Mouse (Mus musculus) liver (tissue): ENCODE measurements around the gene Ubp1.

ENCODE experiments used
- DNase-seq: peaks from one replicate; pipeline ENCODE4 v3.0.0-alpha.2; 2020; ENCODE audit warnings: mixed read lengths

The Ubp1 gene

GRCm38 (mm10) chr9:113970041-113970440, 39.3 kb downstream of the Ubp1 start:
- peak; percentile 83 for DNase-seq

GRCm38 (mm10) chr9:113971615-113972014, 40.9 kb downstream of the Ubp1 start:
- no peak for DNase-seq

GRCm38 (mm10) chr9:113973857-113974256, 43.1 kb downstream of the Ubp1 start:
- no peak for DNase-seq

DNA sequence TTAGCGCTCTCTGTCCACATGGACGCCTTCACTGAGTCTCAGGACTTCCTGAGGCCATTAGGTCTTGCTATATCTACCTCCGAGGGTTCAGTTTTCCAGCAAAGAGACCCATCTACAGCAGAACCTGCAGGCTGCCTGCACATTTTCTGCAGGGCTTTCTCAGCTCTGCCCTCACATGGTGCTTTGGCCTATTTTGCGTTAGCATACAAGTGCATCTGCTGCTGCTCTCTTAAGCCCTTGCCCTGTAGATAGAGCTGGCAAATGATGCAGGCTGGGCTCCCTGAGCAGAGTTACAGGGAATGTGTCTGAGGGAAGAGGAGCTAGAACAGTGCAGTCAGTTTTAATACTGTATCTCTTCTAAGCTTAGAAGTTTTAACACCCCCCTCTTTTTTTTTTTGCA, 44.2 kb downstream of the Ubp1 start:
- DNase-seq = no peak

DNA sequence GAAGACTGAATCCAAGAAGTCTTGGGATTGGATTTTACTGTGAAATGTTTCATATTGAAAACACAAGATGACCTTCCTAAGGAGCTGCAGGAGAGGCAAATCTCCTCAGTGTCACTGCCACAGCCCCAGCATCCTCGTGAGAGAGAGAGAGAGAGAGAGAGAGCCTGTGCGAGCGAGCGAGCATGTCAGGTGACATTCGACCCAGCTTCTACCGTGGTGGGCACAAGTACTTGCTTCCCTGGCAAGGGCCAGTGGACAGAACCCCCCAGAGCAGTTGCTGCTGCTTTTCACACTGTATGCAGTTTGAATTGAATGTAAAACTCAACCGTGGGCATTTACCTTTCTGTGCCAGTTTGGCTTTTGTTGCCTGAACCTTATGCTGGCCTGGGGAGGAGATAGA, 44.7 kb downstream of the Ubp1 start:
- DNase-seq = no peak

- DNase-seq = no peak
Measured at GRCm38 (mm10) chr9:113976264-113976663, 45.5 kb downstream of the Ubp1 start.

GRCm38 (mm10) chr9:113977225-113977840, 46.6 kb downstream of the Ubp1 start:
- no peak for DNase-seq

- DNase-seq = no peak
Measured at GRCm38 (mm10) chr9:113978656-113979055, 47.9 kb downstream of the Ubp1 start.

GRCm38 (mm10) chr9:113979356-113979755, 48.6 kb downstream of the Ubp1 start:
- no peak for DNase-seq

GRCm38 (mm10) chr9:113981099-113981880, 50.6 kb downstream of the Ubp1 start:
- no peak for DNase-seq

DNA sequence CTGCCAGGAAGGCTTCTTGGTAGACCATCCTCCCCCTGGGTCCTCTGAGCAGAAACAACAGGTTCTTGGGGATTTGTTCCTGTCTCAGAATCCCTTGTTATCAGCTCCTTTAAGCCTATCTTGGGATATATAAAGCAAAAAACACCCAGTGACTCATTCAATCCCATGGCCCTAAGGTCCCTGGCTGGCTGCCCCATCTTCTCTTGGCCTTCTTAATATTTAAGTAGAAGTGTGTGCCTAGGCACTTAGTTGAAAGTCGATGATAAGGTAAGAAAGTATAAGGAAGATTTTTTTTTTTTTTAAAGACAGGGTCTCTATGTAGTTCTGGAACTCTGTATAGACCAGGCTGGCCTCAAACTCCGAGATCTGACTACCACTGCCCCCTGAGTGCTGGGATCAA, 51.7 kb downstream of the Ubp1 start:
- DNase-seq = no peak

DNA sequence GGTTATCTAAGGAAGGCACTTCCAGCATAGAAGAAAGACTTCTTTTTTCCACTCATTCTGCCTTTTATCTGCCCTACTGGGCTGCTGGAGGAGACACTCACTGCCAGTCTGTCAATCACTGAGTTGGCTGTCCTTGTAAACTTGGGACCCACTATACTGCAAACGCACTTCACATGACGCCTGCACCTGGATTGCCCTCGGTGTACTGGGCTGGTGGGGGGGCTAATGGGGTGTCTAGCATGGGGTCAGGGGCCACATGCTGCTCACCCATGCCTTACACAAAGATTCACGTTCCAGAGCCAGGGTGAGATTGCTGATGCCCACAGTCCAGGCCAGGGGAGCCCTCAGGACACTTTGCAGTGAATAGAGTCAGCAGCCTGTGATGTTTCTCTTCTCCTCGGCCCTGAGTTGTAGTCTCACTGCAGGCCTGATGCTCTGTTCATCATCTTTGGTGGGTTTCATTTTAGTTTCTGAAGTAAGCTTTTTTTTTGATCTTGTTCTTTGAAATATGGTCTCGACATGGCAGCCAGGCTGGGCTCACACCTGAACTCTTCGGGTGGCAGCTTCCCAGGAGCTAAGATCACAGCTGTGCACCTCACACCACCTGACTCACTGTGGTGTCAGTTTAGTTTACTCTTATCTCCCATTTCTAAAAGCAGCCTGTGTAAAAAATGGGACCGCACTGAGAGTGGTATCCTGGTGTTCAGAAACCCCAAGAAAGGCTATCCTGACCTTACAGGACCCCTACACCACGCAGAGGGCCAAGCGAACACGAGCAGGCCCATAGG, 52.3 kb downstream of the Ubp1 start:
- DNase-seq = no peak

- no peak for DNase-seq
Measured at GRCm38 (mm10) chr9:113984946-113985620, 54.3 kb downstream of the Ubp1 start.

DNA sequence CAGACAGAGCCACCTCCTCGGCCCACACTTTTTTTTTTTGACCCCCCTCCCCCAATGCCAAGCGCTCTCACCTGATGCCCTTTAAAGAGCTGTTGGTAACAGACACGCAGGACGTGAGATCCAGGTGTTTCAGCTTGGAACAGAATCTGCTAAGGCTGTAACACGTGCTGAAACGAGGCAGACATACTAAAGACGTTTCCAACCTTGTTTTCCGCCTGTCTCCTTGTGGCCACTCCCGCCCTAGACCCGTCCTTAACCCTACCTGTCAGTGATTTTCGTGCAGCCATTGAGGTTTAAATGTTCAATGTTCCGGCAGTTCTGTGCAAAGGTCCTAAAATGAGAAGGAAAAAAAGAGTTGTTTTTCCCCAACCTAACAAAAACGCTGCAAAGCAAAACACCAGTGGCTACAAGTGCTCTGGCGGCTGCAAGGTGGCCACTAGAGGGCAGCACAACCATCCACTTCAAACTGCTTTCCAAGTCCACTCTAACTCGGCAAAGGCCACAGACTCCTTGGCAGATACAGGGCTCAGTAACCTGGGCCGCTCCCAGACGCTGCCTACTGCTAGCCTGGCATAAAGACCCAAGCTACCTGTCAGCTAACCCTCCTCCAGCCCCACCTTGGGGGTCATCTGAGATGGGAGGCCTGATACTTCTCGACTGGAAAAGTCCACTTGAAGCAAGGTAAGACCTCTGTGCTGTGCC, 60.0 kb downstream of the Ubp1 start:
- peak; percentile 87 for DNase-seq

DNA sequence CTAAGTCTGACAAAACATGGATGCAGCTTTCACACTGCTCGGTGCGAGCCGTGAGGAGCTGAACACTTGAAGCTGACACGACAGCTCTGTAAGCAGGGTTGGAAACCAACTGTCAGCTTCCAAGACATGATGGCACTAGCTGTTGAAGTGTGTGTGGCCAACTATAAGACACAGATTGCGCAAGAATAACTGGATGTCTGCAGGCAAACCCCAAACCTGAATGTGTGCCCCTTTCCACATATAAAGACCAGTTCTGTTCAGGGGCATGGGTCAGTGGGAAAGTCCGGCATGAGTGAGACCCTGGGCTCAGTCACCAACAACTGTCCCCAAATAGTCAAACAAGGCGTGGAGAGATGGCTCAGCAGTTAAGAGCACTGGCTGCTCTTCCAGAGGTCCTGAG, 62.1 kb downstream of the Ubp1 start:
- DNase-seq = no peak

DNA sequence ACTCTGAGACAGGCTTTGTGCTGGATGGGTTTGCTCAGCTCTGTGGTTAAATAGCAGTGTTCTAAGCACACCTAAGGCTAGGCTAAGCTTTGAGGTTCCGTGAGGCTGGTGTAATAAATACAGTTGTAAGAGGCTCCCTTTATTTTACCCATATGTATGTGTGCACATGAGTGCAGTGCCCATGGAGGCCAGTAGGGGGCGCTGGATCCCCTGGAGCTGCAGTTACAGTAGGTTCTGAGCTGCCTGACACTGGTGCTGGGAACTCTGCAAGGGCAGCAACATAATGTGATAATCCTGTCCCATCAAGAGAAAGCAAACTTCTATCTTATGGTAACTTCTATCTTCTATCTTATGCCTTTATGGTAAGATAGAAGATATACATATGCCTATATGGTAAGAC, 67.6 kb downstream of the Ubp1 start:
- DNase-seq = no peak

- no peak for DNase-seq
Measured at GRCm38 (mm10) chr9:114006801-114007200, 76.1 kb downstream of the Ubp1 start.

DNA sequence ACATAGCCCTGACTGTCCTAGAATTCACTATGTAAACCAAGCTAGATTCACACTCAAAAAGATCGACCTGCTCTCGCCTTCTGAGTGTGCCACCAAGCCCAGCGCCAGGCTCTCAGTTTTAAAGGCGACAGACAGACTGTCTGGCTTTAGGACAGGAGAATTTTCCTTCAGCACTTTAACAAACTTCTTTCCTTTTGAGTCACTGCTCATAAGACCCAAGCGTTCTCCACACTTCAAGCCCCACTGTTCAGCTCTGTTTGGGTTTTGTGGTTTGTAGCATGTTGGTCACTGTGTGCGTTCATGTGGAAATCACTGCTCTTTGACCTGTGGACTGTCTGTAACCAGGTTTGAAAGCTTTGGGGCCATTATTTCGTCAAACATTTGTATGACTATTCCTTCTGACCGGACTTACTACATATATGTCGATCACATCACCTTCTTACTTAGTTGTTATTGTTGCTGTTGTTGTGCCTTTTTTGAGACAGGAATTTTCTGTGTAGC, 77.2 kb downstream of the Ubp1 start:
- no peak for DNase-seq

- peak; percentile 24 for DNase-seq
Measured at GRCm38 (mm10) chr9:114009526-114009925, 78.8 kb downstream of the Ubp1 start.

DNA sequence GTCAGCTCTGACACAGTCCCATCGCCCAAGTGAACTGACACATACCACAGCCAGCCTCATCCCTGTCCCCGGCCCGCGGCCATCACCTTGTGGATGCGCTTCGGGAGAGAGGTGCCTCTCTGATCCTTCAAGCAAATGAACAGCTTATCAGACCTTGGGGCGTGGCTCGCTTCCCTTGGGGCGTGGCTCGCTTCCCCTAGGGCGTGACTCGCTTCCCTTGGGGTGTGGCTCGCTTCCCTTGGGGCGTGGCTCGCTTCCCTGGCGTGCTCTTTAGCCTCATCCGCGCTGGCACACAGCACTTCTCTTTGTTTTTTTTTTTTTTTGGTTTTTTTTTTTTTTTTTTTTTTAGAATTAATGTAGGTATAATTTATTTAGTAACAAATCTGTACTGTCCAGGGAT, 80.5 kb downstream of the Ubp1 start:
- DNase-seq = peak; percentile 45

- DNase-seq = peak; percentile 8
Measured at GRCm38 (mm10) chr9:114014034-114014433, 83.3 kb downstream of the Ubp1 start.

DNA sequence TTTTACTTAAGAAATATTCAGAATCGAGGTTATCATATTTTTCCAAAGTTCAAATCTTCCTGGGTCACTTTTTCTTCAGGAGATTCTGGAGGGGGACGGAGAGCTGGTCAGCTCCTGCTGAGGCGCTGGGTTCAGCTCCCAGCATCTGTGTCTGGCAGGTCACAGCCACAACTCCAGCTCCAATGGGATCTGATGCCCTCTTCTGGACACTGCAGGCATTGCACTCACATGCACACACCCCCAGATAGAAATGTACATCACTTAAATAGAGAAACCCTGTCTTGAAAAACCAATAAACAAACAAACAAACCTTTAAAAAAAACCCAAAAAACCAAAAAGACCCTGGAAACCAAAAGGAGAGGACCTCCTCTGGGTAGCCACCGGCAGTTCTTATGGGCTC, 85.0 kb downstream of the Ubp1 start:
- DNase-seq = peak; percentile 51
